7 mouse cellular contexts compared by ENCODE assay signal in the genomic region with DNA sequence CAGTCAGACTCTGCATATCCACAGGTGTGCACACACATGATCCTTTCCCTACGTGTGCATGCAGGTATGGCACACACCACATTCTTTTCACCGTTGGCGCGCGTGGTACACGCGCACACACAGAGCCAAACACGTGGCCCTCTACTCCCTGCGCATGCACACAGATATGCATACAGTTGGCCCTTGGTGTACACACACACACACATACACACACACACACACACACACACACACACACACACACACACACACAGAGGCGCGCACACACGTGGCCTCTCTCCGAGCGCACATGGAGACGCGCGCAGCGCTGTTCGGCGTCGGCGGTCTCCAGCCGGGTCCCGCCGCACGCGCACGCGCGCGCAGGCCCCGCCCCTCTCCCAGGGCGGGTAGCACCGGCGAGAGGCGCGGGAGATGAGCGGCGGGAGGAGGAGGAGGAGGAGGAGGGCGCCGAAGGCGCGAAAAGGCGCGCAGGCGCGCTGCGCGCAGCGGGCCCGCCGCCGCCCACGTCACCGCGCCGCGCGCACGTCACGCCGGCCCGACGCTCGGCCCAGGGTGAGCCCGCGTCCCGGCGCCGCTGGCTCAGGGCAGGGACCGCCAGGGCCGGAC. TPM values are rescaled to one million over a fixed set of nuclear protein-coding genes. Genes with fewer than 3 reads are reported as not detected.
A peak's percentile ranks its signal among the peaks of the same experiment; 100 is the strongest.
DNase-seq lines count a peak whose midpoint lies in the region; ATAC-seq lines count a peak whose summit lies in the region.

TSS of gene Tfdp1 (plus strand) at position 497 of the 606 bp plus-strand sequence.

- H3K36me3 ChIP-seq in intestine, embryonic 15.5 days = peaks cover 11% of the 10 kb centered on the region; the same call in 1 of the 2 replicates
- H3K36me3 ChIP-seq in midbrain, embryonic 10.5 days = peaks cover 33% of the 10 kb centered on the region

- H3K27me3 ChIP-seq in intestine, embryonic 15.5 days (replicated peaks) = no peaks in the 10 kb centered on the region
- H3K27me3 ChIP-seq in midbrain, embryonic 10.5 days (ENCODE audit: low read depth, poor library complexity, severe bottlenecking) = 0 out of 2 replicates have a peak, but pooled peaks cover 6% of the 10 kb centered on the region

- peak within 1 kb of the TSS; percentile 96 for H3K9ac ChIP-seq in intestine, embryonic 15.5 days

- peak within 1 kb of the TSS; percentile 88 for H3K4me3 ChIP-seq in intestine, embryonic 15.5 days (replicated peaks)
- peak within 1 kb of the TSS; percentile 94 for H3K4me3 ChIP-seq in midbrain, embryonic 10.5 days

- peak within 1 kb of the TSS; percentile 73 for H3K27ac ChIP-seq in intestine, embryonic 15.5 days
- peak within 1 kb of the TSS; percentile 96 for H3K27ac ChIP-seq in midbrain, embryonic 10.5 days (replicated peaks)

- under 1% methylated on average over 59 of the region's 72 CpGs for WGBS in intestine, embryonic 15.5 days
- WGBS in midbrain, embryonic 10.5 days = 3% methylated on average over 47 of the region's 72 CpGs

- intact Hi-C loops in gastrocnemius, postnatal 36 days (cut with DNase I) = no loop called here
- intact Hi-C loops in left cerebral cortex, postnatal 25 days (cut with DNase I) = no loop called here

- H3K9me3 ChIP-seq in intestine, embryonic 15.5 days = no peaks in the 10 kb centered on the region
- H3K9me3 ChIP-seq in midbrain, embryonic 10.5 days (replicated peaks) = no peaks in the 10 kb centered on the region

- peak; percentile 96 for ATAC-seq in intestine, embryonic 15.5 days

- peaks cover 12% of the 10 kb centered on the region for H3K4me1 ChIP-seq in intestine, embryonic 15.5 days (replicated peaks)
- peaks cover 33% of the 10 kb centered on the region for H3K4me1 ChIP-seq in midbrain, embryonic 10.5 days

- DNase-seq in adrenal gland, adult 18-20 months (ENCODE audit: low spot score in 2 of 2) = peak; percentile 75 to 78
- DNase-seq in embryo, embryonic 11 days = peak; percentile 95
- peak; percentile 49 to 68 for DNase-seq in gastrocnemius, postnatal 36 days
- peak; percentile 83 to 84 for DNase-seq in left cerebral cortex, postnatal 25 days (ENCODE audit: low spot score in 2 of 2)
- peak; percentile 89 for DNase-seq in midbrain, embryonic 10.5 days (ENCODE audit: low spot score)
- DNase-seq in right cerebral cortex, postnatal 4 days = peak; percentile 81

- peak within 1 kb of the TSS; percentile 79 for H3K4me2 ChIP-seq in intestine, embryonic 15.5 days (replicated peaks)

RNA-seq across cellular contexts. Expression of gene Tfdp1, which starts in this region (rescaled TPM):
- total RNA-seq in adrenal gland, adult 18-20 months (2021) = 10 to 100 TPM; 49.1 to 58.3 TPM
- 10 to 100 TPM; 47.3 to 55.3 TPM for total RNA-seq in gastrocnemius, postnatal 36 days (2021)
- 148 and 170 TPM in 2 replicates for polyA plus RNA-seq in intestine, embryonic 15.5 days (2015; fragmentation: Nextera tagmentation; extraction: Ambion mirVana)
- total RNA-seq in left cerebral cortex, postnatal 25 days (2021) = 10 to 100 TPM; 65.7 to 66.9 TPM
- polyA plus RNA-seq in midbrain, embryonic 10.5 days (2016; fragmentation: Nextera tagmentation; extraction: Ambion mirVana) = 184 and 201 TPM in 2 replicates

Comparison
In these comparisons a context has a peak if more than half of its experiments do, and no peak if none do; other contexts are left out.
1. Peak in every context shown above with its lines: DNase-seq, ATAC-seq, H3K4me3 ChIP-seq and H3K27ac ChIP-seq.